Mouse (Mus musculus): Measurements from ENCODE around the gene Sdk2. TPM values are rescaled to one million over a fixed set of nuclear protein-coding genes. Genes with fewer than 3 reads are reported as not detected.

The Sdk2 gene
- total and polyA plus RNA-seq, 2 experiments from 2014 or later, result 1.9 to 18.5 TPM

DNA sequence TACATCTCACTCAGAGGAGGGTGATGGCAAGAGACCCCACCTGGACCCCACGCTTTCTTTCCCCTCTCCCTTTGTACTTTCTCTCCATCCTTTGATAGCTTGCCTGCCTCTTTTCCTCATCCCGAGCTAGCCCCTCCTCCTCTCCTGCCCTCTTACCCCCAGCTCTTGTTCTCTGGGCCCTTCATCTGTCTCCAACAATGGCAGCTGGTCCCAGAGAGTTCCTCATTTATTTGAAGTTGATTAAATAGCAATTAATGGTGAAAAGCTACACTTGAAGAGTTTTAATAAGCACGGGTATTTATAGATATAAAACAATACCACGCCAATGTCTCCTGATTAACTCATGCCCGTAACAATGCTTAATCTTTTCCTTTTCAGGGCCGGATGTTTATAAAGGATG lies 222.9 kb downstream of the Sdk2 start:
- ATAC-seq (no peak), DNase-seq (no peak)
- Histone ChIP-seq H3K9me3 (ENCODE audit: low read length) (no peaks in the 10 kb centered on the region), H3K36me3 (ENCODE audit: insufficient read depth) (0 out of 2 replicates have a peak, but pooled peaks cover 7% of the 10 kb centered on the region), H3K27me3 (ENCODE audit: insufficient read depth, low read length) (no peaks in the 10 kb centered on the region; the same call in 1 of the 2 replicates), H3K4me2 (ENCODE audit: low read depth) (no peak overlapping the region), H3K9ac (no peak overlapping the region), H3K4me1 (ENCODE audit: insufficient read depth) (no peaks in the 10 kb centered on the region), H3K27ac (ENCODE audit: low read depth, low read length) (no peak overlapping the region), H3K4me3 (ENCODE audit: low read depth, low read length) (no peak overlapping the region)
- no peak for TF ChIP-seq CTCF (IDR thresholded peaks at IDR 0.05; ENCODE audit: low read depth)
- 11% methylated on average over 6 of the region's 6 CpGs for WGBS

DNA sequence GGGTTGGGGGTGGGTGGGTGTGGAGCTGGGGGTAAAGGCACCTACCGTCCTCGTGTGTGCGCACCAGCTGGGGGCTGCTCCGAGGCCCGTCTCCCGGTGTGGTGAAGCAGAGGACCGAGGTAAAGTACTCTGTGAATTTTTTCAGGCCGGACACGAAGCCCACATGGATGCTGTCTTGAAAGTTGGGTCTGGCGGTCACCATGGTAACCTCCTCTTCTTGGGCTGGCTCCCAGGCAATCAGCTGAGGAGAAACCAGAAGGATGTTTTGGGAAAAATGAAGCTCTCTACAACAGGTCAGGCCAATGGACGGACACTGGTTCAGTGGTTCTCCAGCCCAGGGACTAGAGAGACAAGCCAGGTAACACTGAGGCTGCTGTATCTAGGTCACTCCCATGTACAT lies 224.0 kb downstream of the Sdk2 start:
- Histone ChIP-seq H3K27ac (ENCODE audit: low read depth, low read length) (no peak overlapping the region), H3K36me3 (ENCODE audit: insufficient read depth) (0 out of 2 replicates have a peak, but pooled peaks cover 7% of the 10 kb centered on the region), H3K4me2 (ENCODE audit: low read depth) (no peak overlapping the region), H3K9ac (no peak overlapping the region), H3K9me3 (ENCODE audit: low read length) (no peaks in the 10 kb centered on the region), H3K27me3 (ENCODE audit: insufficient read depth, low read length) (no peaks in the 10 kb centered on the region; the same call in 1 of the 2 replicates), H3K4me3 (ENCODE audit: low read depth, low read length) (no peak overlapping the region), H3K4me1 (ENCODE audit: insufficient read depth) (no peaks in the 10 kb centered on the region)
- WGBS, result 82% methylated on average over 11 of the region's 11 CpGs
- no peak for DNase-seq
- TF ChIP-seq CTCF (IDR thresholded peaks at IDR 0.05; ENCODE audit: low read depth), result no peak
- no peak for ATAC-seq

GRCm38 (mm10) chr11:113831608-113832007 lies 235.2 kb downstream of the Sdk2 start:
- 95% methylated on average over 6 of the region's 6 CpGs for WGBS
- Histone ChIP-seq H3K4me3 (ENCODE audit: low read depth, low read length) (no peak overlapping the region), H3K27me3 (ENCODE audit: insufficient read depth, low read length) (no peaks in the 10 kb centered on the region), H3K9me3 (ENCODE audit: low read length) (no peaks in the 10 kb centered on the region), H3K9ac (no peak overlapping the region), H3K4me2 (ENCODE audit: low read depth) (no peak overlapping the region), H3K36me3 (ENCODE audit: insufficient read depth) (peaks cover 7% of the 10 kb centered on the region; the same call in 1 of the 2 replicates), H3K4me1 (ENCODE audit: insufficient read depth) (no peaks in the 10 kb centered on the region), H3K27ac (ENCODE audit: low read depth, low read length) (no peak overlapping the region)
- no peak for TF ChIP-seq CTCF (IDR thresholded peaks at IDR 0.05; ENCODE audit: low read depth)
- DNase-seq, result no peak
- ATAC-seq, result no peak

GRCm38 (mm10) chr11:113828081-113828554 lies 238.7 kb downstream of the Sdk2 start:
- DNase-seq (no peak), ATAC-seq (no peak)
- H3K4me1 ChIP-seq (ENCODE audit: insufficient read depth), result no peaks in the 10 kb centered on the region
- 24% methylated on average over 24 of the region's 24 CpGs for whole genome bisulfite sequencing
- H3K36me3 ChIP-seq (ENCODE audit: insufficient read depth), result peaks cover 7% of the 10 kb centered on the region; the same call in 1 of the 2 replicates
- no peaks in the 10 kb centered on the region for H3K27me3 ChIP-seq (ENCODE audit: insufficient read depth, low read length)
- no peaks in the 10 kb centered on the region for H3K9me3 ChIP-seq (ENCODE audit: low read length)
- peak overlapping the region; percentile 12; the same call in 1 of the 2 replicates for H3K4me3 ChIP-seq (ENCODE audit: low read depth, low read length)
- TF ChIP-seq CTCF (IDR thresholded peaks at IDR 0.05; ENCODE audit: low read depth), result no peak
- no peak overlapping the region for H3K9ac ChIP-seq
- H3K4me2 ChIP-seq (ENCODE audit: low read depth), result peak overlapping the region; percentile 43
- no peak overlapping the region for H3K27ac ChIP-seq (ENCODE audit: low read depth, low read length)

DNA sequence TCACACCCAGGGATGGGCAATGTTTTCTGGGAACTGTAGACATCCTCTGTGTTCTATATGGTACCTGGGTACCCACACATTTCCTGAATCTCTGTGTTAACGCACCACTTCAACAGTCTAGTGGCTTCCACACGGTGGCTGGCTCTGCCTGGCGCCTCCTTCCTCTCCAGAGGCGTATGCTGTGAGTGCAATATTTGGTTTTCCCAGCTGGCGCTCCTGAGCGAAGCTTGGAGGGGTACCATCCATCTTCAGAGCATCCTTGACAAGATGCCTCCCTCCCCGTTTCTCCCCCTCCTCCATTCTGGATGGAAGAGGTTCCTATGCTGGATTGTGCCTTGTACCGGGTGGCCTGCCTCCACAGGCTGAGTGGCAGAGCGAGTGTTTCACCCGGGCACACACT lies 246.8 kb downstream of the Sdk2 start:
- 82% methylated on average over 10 of the region's 10 CpGs for WGBS

GRCm38 (mm10) chr11:113819001-113819400 lies 247.8 kb downstream of the Sdk2 start:
- Histone ChIP-seq H3K4me3 (ENCODE audit: low read depth, low read length) (no peak overlapping the region), H3K9me3 (ENCODE audit: low read length) (no peaks in the 10 kb centered on the region), H3K27ac (ENCODE audit: low read depth, low read length) (no peak overlapping the region), H3K4me2 (ENCODE audit: low read depth) (no peak overlapping the region), H3K36me3 (ENCODE audit: insufficient read depth) (no peaks in the 10 kb centered on the region; the same call in 1 of the 2 replicates), H3K27me3 (ENCODE audit: insufficient read depth, low read length) (no peaks in the 10 kb centered on the region), H3K9ac (no peak overlapping the region), H3K4me1 (ENCODE audit: insufficient read depth) (peaks cover 5% of the 10 kb centered on the region; the same call in 1 of the 2 replicates)
- DNase-seq (no peak), ATAC-seq (no peak)
- TF ChIP-seq CTCF (IDR thresholded peaks at IDR 0.05; ENCODE audit: low read depth), result no peak
- 7% methylated on average over 1 of the region's 1 CpGs for WGBS

More for the DNA sequence above, 246.8 kb downstream of the Sdk2 start:
- Histone ChIP-seq H3K9ac (no peak overlapping the region), H3K4me3 (ENCODE audit: low read depth, low read length) (no peak overlapping the region), H3K4me1 (ENCODE audit: insufficient read depth) (peaks cover 5% of the 10 kb centered on the region; the same call in 1 of the 2 replicates), H3K27ac (ENCODE audit: low read depth, low read length) (no peak overlapping the region), H3K36me3 (ENCODE audit: insufficient read depth) (no peaks in the 10 kb centered on the region; the same call in 1 of the 2 replicates), H3K9me3 (ENCODE audit: low read length) (no peaks in the 10 kb centered on the region), H3K4me2 (ENCODE audit: low read depth) (no peak overlapping the region), H3K27me3 (ENCODE audit: insufficient read depth, low read length) (no peaks in the 10 kb centered on the region)
- DNase-seq (no peak), ATAC-seq (no peak)
- TF ChIP-seq CTCF (IDR thresholded peaks at IDR 0.05; ENCODE audit: low read depth), result no peak

DNA sequence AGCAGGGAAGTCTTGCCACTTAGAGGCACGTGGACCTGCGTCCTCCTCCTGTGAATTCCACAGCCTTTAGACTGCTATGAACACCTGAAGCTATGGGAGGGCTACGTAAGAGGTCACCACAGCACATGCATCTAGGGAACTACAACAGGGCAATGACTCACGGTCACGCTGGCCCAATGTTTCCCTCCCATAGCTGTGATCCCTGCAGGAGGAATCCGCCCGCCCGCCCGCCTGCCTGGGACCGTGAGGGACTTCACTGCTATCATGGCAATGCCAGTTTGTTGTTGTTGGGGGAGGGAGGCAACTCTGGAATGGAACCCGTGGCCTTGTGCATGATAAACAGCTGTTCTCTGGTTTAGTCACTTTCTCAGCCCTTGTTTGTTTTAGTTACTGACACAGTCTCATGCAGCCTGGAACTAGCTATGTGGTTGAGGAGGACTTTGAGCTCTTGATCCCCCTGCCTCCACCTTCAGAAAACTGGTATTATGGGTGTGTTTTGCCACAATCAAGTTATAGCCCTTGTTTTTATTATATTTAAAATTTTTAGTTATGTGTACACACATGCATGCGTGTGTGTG lies 249.8 kb downstream of the Sdk2 start:
- WGBS, result 66% methylated on average over 12 of the region's 12 CpGs
- no peaks in the 10 kb centered on the region for H3K27me3 ChIP-seq (ENCODE audit: insufficient read depth, low read length)
- DNase-seq (no peak), ATAC-seq (peak; percentile 28)
- no peaks in the 10 kb centered on the region for H3K9me3 ChIP-seq (ENCODE audit: low read length)
- H3K4me2 ChIP-seq (ENCODE audit: low read depth), result no peak overlapping the region
- H3K4me3 ChIP-seq (ENCODE audit: low read depth, low read length), result no peak overlapping the region
- H3K27ac ChIP-seq (ENCODE audit: low read depth, low read length), result peak overlapping the region; percentile 80
- H3K9ac ChIP-seq, result no peak overlapping the region
- H3K36me3 ChIP-seq (ENCODE audit: insufficient read depth), result no peaks in the 10 kb centered on the region; the same call in 1 of the 2 replicates
- peaks cover 5% of the 10 kb centered on the region; the same call in 1 of the 2 replicates for H3K4me1 ChIP-seq (ENCODE audit: insufficient read depth)
- TF ChIP-seq CTCF (IDR thresholded peaks at IDR 0.05; ENCODE audit: low read depth), result no peak

Measured in forebrain, postnatal 0 days (tissue).